Mouse (Mus musculus) limb, embryonic 11.5 days (tissue): ENCODE data around the gene 1700123O20Rik. TPM values are rescaled to one million over a fixed set of nuclear protein-coding genes. Genes with fewer than 3 reads are reported as not detected.
A peak's percentile ranks its signal among the peaks of the same experiment; 100 is the strongest.

Experiments
- ATAC-seq: fragments of 200-750 bp; cut with Nextera tagmentation; 2 replicates; pipeline ENCODE4 v1.8.0; 2017; ENCODE audit warnings: low read depth; ENCODE audit not compliant: insufficient number of reproducible peaks, low FRiP score, low TSS enrichment
- DNase-seq: peaks from one replicate; pipeline ENCODE4 v3.0.0-alpha.2; 2015; ENCODE audit warnings: low spot score
- H3K27ac ChIP-seq: fragments of 300-500 bp; sonication (generic); replicated peaks from 2 replicates; pipeline ENCODE4 v1.5.1; 2014; ENCODE audit warnings: low read depth, mild to moderate bottlenecking, low read length
- H3K27me3 ChIP-seq: fragments of 300-500 bp; sonication (generic); 2 replicates; pipeline ENCODE4 v1.6.1; 2014; ENCODE audit warnings: mild to moderate bottlenecking, low read length, mixed read lengths; ENCODE audit not compliant: control insufficient read depth, insufficient read depth
- H3K36me3 ChIP-seq: fragments of 300-500 bp; sonication (generic); 2 replicates; pipeline ENCODE4 v1.6.1; 2014; ENCODE audit warnings: mild to moderate bottlenecking, low read length, moderate library complexity, mixed read lengths; ENCODE audit not compliant: control insufficient read depth, insufficient read depth
- H3K4me1 ChIP-seq: fragments of 300-500 bp; sonication (generic); 2 replicates; pipeline ENCODE4 v1.6.1; 2014; ENCODE audit warnings: low read length, mixed read lengths; ENCODE audit not compliant: control insufficient read depth, insufficient read depth
- H3K4me2 ChIP-seq: fragments of 300-500 bp; sonication (generic); 2 replicates; pipeline ENCODE4 v1.6.1; 2014; ENCODE audit warnings: low read depth, mild to moderate bottlenecking, moderate library complexity; ENCODE audit not compliant: severe bottlenecking
- H3K4me3 ChIP-seq: fragments of 300-500 bp; sonication (generic); 2 replicates; pipeline ENCODE4 v1.5.1; 2014; ENCODE audit warnings: low read depth, low read length
- H3K9ac ChIP-seq: fragments of 300-500 bp; sonication (generic); 2 replicates; pipeline ENCODE4 v1.6.1; 2014; ENCODE audit warnings: mild to moderate bottlenecking, low read length
- H3K9me3 ChIP-seq: fragments of 300-500 bp; sonication (generic); 2 replicates; pipeline ENCODE4 v1.6.1; 2016; ENCODE audit warnings: low read length; ENCODE audit not compliant: control insufficient read depth
- WGBS: fragments of 180-500 bp; shearing (Covaris S2); extraction: QIAGEN DNeasy Blood & Tissue Kit; methylation state at CpG from one replicate; pipeline ENCODE4 v1.1.7; 2014; 5-methylcytosine and 5-hydroxymethylcytosine counted together
- polyA plus RNA-seq: library from polyadenylated mRNA; unstranded; fragments of >200 nt; fragmentation: Nextera tagmentation; extraction: Ambion mirVana; gene quantifications from 2 replicates; pipeline ENCODE4 v1.2.1, GENCODE M21; 2014

1700123O20Rik gene
- 111 and 114 TPM in 2 replicates for polyA plus RNA-seq

DNA sequence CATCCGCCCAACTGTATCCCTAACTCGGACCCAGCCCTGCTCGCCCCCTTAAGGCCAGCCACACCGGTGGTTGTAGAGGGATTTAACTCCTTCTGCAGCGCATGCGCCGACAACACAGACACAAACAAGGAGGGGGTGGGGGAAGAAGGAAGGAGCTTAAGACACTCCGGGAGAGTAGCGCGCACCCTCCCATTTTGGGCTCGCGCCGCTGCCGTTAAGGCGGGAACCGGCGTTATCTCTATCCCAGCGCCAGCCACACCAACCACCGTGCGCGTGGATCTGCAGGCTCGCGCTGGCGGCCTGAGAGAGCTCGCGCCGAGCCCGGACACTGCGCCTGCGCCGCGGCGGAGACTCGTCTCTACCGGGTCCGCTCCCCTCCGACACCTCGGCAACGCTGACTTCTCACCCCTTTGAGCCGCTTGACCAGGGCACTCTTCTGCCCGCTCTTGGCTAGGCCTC is at the start of gene 1700123O20Rik:
Gene 1700123O20Rik, plus strand, starts transcription at position 154 of the 459 bp plus-strand sequence.
- WGBS = 0% methylated on average over 31 of the region's 41 CpGs
- Histone ChIP-seq H3K36me3 (peaks cover 19% of the 10 kb centered on the region; the same call in 1 of the 2 replicates), H3K9me3 (no peaks in the 10 kb centered on the region), H3K27ac (peak within 1 kb of the TSS; percentile 88), H3K4me1 (peaks cover 12% of the 10 kb centered on the region; the same call in 1 of the 2 replicates), H3K4me3 (peak within 1 kb of the TSS; percentile 84), H3K27me3 (no peaks in the 10 kb centered on the region), H3K4me2 (peak within 1 kb of the TSS; percentile 72), H3K9ac (peak within 1 kb of the TSS; percentile 94)
- peak; percentile 84 for DNase-seq
- ATAC-seq = peak; percentile 76

DNA sequence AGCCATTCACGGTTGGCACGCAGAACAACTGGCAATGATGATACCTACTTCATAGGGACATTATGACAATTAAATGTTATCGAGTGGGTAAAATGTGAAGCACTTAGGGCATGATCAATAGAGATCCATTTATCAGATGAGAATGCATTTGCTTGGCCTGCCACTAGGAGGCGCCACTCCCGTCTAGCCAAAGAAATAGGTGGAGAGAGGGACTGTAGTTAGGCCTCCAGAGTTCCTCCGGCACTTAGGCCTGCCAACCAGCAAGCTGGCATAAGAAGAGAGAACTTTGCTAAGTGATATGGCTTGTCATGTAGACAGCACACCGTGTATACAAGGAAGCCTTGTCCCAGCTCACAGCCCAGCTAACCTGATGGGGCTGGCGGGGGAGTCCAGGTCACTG is 49.1 kb upstream of the 1700123O20Rik start:
- ATAC-seq (no peak), DNase-seq (peak; percentile 76)
- no peak overlapping the region for H3K4me3 ChIP-seq
- H3K4me1 ChIP-seq = peaks cover 14% of the 10 kb centered on the region
- no peaks in the 10 kb centered on the region for H3K27me3 ChIP-seq
- no peak overlapping the region for H3K27ac ChIP-seq
- no peak overlapping the region for H3K4me2 ChIP-seq
- H3K9ac ChIP-seq = no peak overlapping the region
- no peaks in the 10 kb centered on the region for H3K9me3 ChIP-seq
- WGBS = 59% methylated on average over 8 of the region's 8 CpGs
- H3K36me3 ChIP-seq = peaks cover 15% of the 10 kb centered on the region; the same call in 1 of the 2 replicates

DNA sequence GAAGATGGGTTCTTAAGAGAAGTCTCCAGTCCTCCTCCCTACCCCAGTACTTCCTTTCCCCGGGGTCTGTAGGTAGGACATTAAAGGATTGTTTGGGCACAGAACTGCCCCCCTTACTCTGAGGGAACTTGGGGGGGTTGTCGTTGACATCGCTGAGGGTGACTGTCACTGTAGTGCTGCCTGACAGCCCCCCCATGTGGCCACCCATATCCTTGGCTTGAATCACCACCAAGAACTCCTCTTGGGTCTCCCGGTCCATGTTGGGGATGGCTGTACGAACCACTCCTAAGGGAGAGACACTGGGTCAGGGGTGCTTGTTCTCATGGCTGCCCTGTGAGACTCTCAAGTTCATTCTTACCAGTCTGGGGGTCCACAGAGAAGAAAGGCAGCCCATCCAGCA is 47.8 kb upstream of the 1700123O20Rik start:
- H3K9ac ChIP-seq = no peak overlapping the region
- H3K27ac ChIP-seq = no peak overlapping the region
- H3K27me3 ChIP-seq = no peaks in the 10 kb centered on the region
- DNase-seq (no peak), ATAC-seq (no peak)
- H3K4me2 ChIP-seq = no peak overlapping the region
- H3K4me3 ChIP-seq = no peak overlapping the region
- peaks cover 18% of the 10 kb centered on the region; the same call in 1 of the 2 replicates for H3K36me3 ChIP-seq
- H3K4me1 ChIP-seq = peaks cover 14% of the 10 kb centered on the region
- 82% methylated on average over 5 of the region's 5 CpGs for WGBS
- no peaks in the 10 kb centered on the region for H3K9me3 ChIP-seq

DNA sequence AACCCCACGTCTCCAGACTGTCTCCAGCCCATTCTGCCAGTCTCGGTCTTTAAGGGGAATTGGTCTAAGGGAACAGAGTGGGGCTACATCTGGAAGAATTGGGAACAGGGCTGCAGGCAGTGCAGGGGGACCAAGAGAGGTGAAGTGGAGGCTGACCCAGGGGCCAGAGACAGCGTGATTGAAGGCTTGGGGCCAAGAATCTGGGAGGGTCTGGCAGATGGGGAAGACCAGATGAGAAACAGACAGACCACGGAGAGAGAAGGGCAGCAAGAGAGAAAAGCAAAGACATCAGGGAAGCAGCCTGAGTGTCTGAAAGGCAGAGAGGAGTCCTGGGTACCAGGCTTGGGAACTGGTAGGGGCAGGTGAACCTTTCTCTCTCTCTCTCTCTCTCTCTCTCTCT is 45.9 kb upstream of the 1700123O20Rik start:
- 7% methylated on average over 4 of the region's 4 CpGs for WGBS
- Histone ChIP-seq H3K36me3 (peaks cover 27% of the 10 kb centered on the region), H3K9ac (peak overlapping the region; percentile 94), H3K27me3 (no peaks in the 10 kb centered on the region), H3K4me1 (peaks cover 14% of the 10 kb centered on the region), H3K9me3 (no peaks in the 10 kb centered on the region), H3K27ac (no peak overlapping the region), H3K4me2 (peak overlapping the region; percentile 89), H3K4me3 (peak overlapping the region; percentile 82)
- no peak for DNase-seq
- ATAC-seq = no peak

DNA sequence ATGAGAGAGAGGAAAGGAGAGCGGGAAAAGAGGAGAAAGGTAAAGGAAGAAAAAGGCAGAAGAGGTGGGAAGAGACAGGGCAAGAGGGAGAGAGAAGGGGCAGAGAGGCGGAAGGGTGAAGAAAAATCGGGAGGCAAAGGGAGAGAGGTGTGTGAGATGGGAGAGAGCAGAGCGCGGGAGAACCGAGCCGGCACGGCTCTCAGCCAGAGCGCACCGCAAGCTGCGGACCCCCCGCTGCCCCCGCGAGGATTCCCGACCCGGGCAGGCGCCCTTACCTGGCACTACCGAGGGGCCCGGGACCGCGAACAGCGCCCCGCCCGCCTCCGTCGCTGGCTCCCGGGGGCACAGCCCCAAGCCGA is 45.1 kb upstream of the 1700123O20Rik start, which contains the start of gene Gm17606:
Gene Gm17606, plus strand, starts transcription at position 7 of the 359 bp plus-strand sequence.
- Histone ChIP-seq H3K27me3 (no peaks in the 10 kb centered on the region), H3K27ac (peak within 1 kb of the TSS; percentile 73), H3K9me3 (no peaks in the 10 kb centered on the region), H3K4me2 (peak within 1 kb of the TSS; percentile 89), H3K4me1 (peaks cover 14% of the 10 kb centered on the region), H3K9ac (peak within 1 kb of the TSS; percentile 94), H3K36me3 (peaks cover 35% of the 10 kb centered on the region), H3K4me3 (peak within 1 kb of the TSS; percentile 82)
- DNase-seq (no peak), ATAC-seq (peak; percentile 4; the same call in 1 of the 2 replicates)
- WGBS = under 1% methylated on average over 26 of the region's 28 CpGs

DNA sequence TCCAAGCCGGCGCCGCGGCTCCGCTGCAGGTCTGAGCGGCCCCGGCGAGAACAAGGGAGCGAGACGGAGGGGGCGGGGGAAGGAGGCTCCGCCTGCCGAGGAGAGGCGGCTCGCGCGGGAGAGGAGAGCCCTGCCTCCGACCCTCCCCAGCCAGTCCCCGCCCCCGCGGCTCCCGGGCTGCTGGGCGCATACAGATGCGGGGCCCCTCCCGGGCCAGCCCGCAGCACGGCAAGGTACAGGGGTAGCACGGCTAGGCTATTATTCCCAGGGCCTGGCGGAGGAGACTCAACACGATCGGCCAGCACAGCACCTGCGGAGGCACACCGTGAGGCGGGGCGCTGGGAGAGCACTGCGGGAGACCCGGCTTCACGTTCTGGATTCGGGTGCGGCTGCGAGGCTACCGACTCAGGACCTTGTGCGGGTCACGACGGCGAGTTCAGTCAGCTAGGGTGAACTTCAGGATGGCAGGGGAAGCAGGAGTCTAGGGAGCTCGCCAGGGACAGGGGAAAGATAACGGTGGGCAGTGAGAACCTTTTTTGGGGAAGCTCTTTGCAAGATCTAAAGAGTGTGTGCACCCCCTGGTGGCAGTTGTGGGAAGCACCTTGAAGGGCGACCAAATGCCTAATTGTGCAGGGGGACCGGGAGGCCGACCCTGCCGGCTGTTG is 44.6 kb upstream of the 1700123O20Rik start, which contains the start of gene Cdh24:
Gene Cdh24, minus strand, starts transcription at position 60 of the 665 bp plus-strand sequence.
- Histone ChIP-seq H3K27me3 (no peaks in the 10 kb centered on the region), H3K36me3 (peaks cover 36% of the 10 kb centered on the region), H3K9ac (peak within 1 kb of the TSS; percentile 94), H3K27ac (peak within 1 kb of the TSS; percentile 73), H3K4me3 (peak within 1 kb of the TSS; percentile 82), H3K9me3 (no peaks in the 10 kb centered on the region), H3K4me1 (peaks cover 14% of the 10 kb centered on the region), H3K4me2 (peak within 1 kb of the TSS; percentile 89)
- DNase-seq (peak; percentile 97), ATAC-seq (peak; percentile 88)
- WGBS = under 1% methylated on average over 44 of the region's 52 CpGs

DNA sequence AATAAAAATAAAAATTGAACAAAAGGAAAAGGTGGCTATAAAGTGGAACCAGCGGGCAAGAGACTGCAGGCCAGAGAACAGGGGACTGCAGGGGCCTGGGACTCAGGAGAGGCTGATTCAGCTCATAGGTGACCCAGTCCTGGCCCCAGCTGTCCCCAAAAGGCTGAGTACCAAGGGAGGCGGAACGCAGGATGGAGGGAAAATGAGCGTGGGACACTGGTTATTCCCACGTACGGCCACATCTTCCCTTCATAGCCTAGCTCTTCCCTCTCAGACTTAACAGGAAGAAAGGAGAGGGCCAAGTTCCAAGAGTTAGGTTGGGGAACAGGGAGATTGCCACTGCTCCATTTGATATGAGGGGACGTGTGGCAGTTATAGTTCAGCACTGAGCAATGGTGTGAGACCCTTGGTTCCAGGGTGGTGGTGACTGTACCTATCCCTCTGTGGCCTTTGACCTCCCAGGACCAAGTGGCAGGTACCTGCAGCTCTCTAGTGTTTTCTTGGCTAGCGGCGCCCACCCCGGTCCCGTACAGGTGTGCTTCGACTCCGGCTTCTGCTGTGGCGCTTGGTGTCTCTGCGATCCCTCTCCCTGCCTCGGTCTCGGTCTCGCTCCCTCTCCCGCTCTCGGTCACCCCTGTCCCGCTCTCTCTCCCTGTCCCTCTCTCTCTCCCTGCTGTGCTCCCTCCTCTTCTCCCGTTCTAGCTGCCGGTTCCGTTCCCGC is 43.6 kb upstream of the 1700123O20Rik start:
- no peak for ATAC-seq
- 78% methylated on average over 25 of the region's 25 CpGs for WGBS

DNA sequence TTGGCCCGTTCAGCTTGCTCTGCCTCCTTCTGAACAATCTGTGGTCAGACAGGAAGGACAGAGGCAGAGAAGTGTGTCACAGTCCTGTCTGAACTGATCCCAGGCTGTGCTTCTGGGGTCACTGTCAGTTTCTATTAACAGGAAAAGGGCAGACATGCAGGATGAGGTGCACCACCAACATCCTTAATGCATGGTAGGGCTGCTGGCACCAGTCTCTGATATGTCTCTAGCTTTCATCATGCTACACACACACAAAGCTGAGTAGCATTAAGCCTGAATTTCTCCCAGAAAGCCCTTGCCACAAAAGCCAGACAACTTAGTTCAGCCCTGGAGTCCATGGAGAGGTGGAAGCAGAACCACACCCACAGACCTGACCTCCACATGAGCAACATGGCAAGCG is 43.0 kb upstream of the 1700123O20Rik start:
- Histone ChIP-seq H3K9me3 (no peaks in the 10 kb centered on the region), H3K27ac (no peak overlapping the region; the same call in 1 of the 2 replicates), H3K4me2 (no peak overlapping the region), H3K27me3 (no peaks in the 10 kb centered on the region), H3K4me1 (peaks cover 14% of the 10 kb centered on the region), H3K9ac (no peak overlapping the region), H3K4me3 (no peak overlapping the region), H3K36me3 (peaks cover 46% of the 10 kb centered on the region)
- ATAC-seq (no peak), DNase-seq (no peak)
- 91% methylated on average over 2 of the region's 2 CpGs for WGBS

More for the DNA sequence above, 43.6 kb upstream of the 1700123O20Rik start:
- Histone ChIP-seq H3K27ac (no peak overlapping the region; the same call in 1 of the 2 replicates), H3K4me1 (peaks cover 14% of the 10 kb centered on the region), H3K4me2 (no peak overlapping the region), H3K36me3 (peaks cover 43% of the 10 kb centered on the region), H3K9ac (no peak overlapping the region), H3K4me3 (no peak overlapping the region), H3K9me3 (no peaks in the 10 kb centered on the region), H3K27me3 (no peaks in the 10 kb centered on the region)
- no peak for DNase-seq
